Mouse (Mus musculus) cerebellum, adult 2 months (tissue): ENCODE data around the gene Tnfrsf11a.

ENCODE experiments used
- CTCF ChIP-seq: fragments of 200-500 bp; IDR thresholded peaks from 2 replicates; pipeline ENCODE4 v1.5.1; 2011; ENCODE audit warnings: low read depth, mild to moderate bottlenecking, control low read depth, low read length, moderate library complexity, borderline replicate concordance; ENCODE audit not compliant: insufficient read depth
- POLR2A ChIP-seq: fragments of 200-500 bp; IDR thresholded peaks from 2 replicates; pipeline ENCODE4 v1.6.1; 2011; ENCODE audit warnings: low read length, control low read depth, borderline replicate concordance; ENCODE audit not compliant: insufficient read depth

DNA sequence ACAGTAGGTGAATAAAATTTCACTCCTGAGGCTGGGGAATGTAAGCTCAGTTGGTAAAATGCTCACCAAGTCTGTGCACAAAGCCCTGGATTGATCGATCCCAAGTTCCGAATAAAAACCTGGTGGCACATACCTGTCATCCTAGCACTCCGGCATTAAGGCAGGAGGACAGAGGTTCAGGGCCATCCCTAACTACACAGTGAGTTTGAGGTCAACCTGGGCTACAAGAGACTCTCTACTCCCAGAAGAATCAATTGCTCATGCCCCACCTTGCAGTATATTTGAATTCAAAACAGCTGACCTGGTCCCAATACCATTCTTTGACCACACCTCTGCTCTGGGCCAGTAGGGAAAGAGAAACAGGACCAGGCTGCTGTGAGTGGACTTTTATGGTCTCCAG is 35.2 kb downstream of the Tnfrsf11a start:
- no peak for TF ChIP-seq CTCF
- TF ChIP-seq POLR2A = no peak
